Mouse (Mus musculus) lung, postnatal 0 days (tissue): Measurements from ENCODE around the gene Endov.

ENCODE experiments used
- CTCF ChIP-seq: IDR thresholded peaks from 2 replicates; pipeline ENCODE4 v1.5.1; 2016; ENCODE audit warnings: antibody characterized with exemption, mild to moderate bottlenecking
- EP300 ChIP-seq: IDR thresholded peaks from 2 replicates; pipeline ENCODE4 v1.6.1; 2016; ENCODE audit warnings: antibody characterized with exemption, mild to moderate bottlenecking, control low read depth

DNA sequence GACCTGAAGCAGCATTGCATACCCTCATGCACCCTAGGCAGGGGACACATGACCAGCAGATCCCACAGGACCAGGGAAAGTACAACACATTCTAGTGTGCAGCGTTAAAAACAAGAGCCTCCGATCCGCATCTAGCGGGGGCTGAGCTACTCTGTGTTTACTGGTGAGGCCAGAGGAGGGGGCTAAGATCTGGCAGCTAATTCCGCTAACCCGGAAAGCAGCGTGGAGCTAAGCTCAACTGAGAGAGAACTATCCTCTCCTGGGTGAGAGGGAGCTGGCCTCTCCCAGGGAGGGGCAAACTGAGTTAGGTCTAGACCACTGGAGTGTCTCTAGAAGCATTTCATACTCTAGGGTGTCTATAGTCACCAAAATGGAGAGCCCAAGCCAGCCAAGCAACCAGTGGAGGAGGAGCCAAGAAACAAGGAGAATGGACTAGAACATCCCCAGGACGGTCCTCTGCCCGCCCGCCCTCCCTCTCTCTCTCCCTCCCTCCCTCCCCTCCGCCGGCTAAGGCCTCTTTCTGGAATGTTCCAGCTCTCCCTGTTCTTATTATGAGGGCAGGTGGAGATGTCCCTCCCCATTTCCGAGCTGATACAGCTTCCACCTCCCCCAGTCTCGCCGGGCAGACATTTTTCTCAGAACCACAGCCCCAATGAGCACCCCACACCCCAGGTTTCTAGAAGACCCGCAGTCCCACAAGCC lies 52.8 kb downstream of the Endov start:
- TF ChIP-seq CTCF: no peak
- TF ChIP-seq EP300: no peak
